Mouse (Mus musculus): Measurements from ENCODE around the gene Six4. TPM values are rescaled to one million over a fixed set of nuclear protein-coding genes. Genes with fewer than 3 reads are reported as not detected.
"Not testable (repeated sequence)": the region's sequence is repeated elsewhere in the genome, so short reads cannot be mapped to it uniquely, and the experiment has no call there.

Gene Six4
- polyA plus RNA-seq, 1 experiment from 2014 or later = 0.41 TPM

GRCm38 (mm10) chr12:73096177-73096576 lies 17.1 kb downstream of the Six4 start:
- not testable (repeated sequence) for H3K9me3 ChIP-seq (ENCODE audit: control insufficient read depth, low read length); ATAC-seq (ENCODE audit: low FRiP score, low TSS enrichment); H3K27ac ChIP-seq (replicated peaks; ENCODE audit: low read depth, low read length); H3K4me3 ChIP-seq (replicated peaks; ENCODE audit: low read depth, low read length); H3K36me3 ChIP-seq (ENCODE audit: control insufficient read depth, insufficient read depth, low read length); H3K27me3 ChIP-seq (ENCODE audit: control insufficient read depth, insufficient read depth, low read length); H3K4me1 ChIP-seq (ENCODE audit: control insufficient read depth, insufficient read depth, low read length); H3K4me2 ChIP-seq (ENCODE audit: low read length); H3K9ac ChIP-seq (replicated peaks; ENCODE audit: low read length); DNase-seq
- 88% methylated on average over 5 of the region's 5 CpGs for WGBS

GRCm38 (mm10) chr12:73094605-73095004 lies 18.7 kb downstream of the Six4 start:
- no peak for DNase-seq
- no peaks in the 10 kb centered on the region for H3K4me1 ChIP-seq (ENCODE audit: control insufficient read depth, insufficient read depth, low read length)
- no peak overlapping the region for H3K27ac ChIP-seq (replicated peaks; ENCODE audit: low read depth, low read length)
- no peak overlapping the region for H3K4me2 ChIP-seq (ENCODE audit: low read length)
- H3K27me3 ChIP-seq (ENCODE audit: control insufficient read depth, insufficient read depth, low read length) = no peaks in the 10 kb centered on the region
- no peak overlapping the region for H3K9ac ChIP-seq (replicated peaks; ENCODE audit: low read length)
- no peak overlapping the region for H3K4me3 ChIP-seq (replicated peaks; ENCODE audit: low read depth, low read length)
- H3K9me3 ChIP-seq (ENCODE audit: control insufficient read depth, low read length) = no peaks in the 10 kb centered on the region
- H3K36me3 ChIP-seq (ENCODE audit: control insufficient read depth, insufficient read depth, low read length) = no peaks in the 10 kb centered on the region
- no peak for ATAC-seq (ENCODE audit: low FRiP score, low TSS enrichment)
- WGBS = 45% methylated on average over 2 of the region's 2 CpGs

- no peak for ATAC-seq (ENCODE audit: low FRiP score, low TSS enrichment)
- Histone ChIP-seq H3K4me3 (replicated peaks; ENCODE audit: low read depth, low read length) (no peak overlapping the region), H3K4me1 (ENCODE audit: control insufficient read depth, insufficient read depth, low read length) (no peaks in the 10 kb centered on the region), H3K27ac (replicated peaks; ENCODE audit: low read depth, low read length) (no peak overlapping the region), H3K9me3 (ENCODE audit: control insufficient read depth, low read length) (no peaks in the 10 kb centered on the region), H3K36me3 (ENCODE audit: control insufficient read depth, insufficient read depth, low read length) (no peaks in the 10 kb centered on the region), H3K4me2 (ENCODE audit: low read length) (no peak overlapping the region), H3K9ac (replicated peaks; ENCODE audit: low read length) (no peak overlapping the region), H3K27me3 (ENCODE audit: control insufficient read depth, insufficient read depth, low read length) (no peaks in the 10 kb centered on the region)
- WGBS = 80% methylated on average over 2 of the region's 2 CpGs
- no peak for DNase-seq
These were observed 19.1 kb downstream of the Six4 start for GRCm38 (mm10) chr12:73094189-73094588.

GRCm38 (mm10) chr12:73090672-73091335 lies 22.5 kb downstream of the Six4 start:
- ATAC-seq (ENCODE audit: low FRiP score, low TSS enrichment) = no peak
- Histone ChIP-seq H3K4me2 (ENCODE audit: low read length) (no peak overlapping the region), H3K9ac (replicated peaks; ENCODE audit: low read length) (no peak overlapping the region), H3K4me3 (replicated peaks; ENCODE audit: low read depth, low read length) (no peak overlapping the region), H3K9me3 (ENCODE audit: control insufficient read depth, low read length) (no peaks in the 10 kb centered on the region), H3K27ac (replicated peaks; ENCODE audit: low read depth, low read length) (no peak overlapping the region), H3K4me1 (ENCODE audit: control insufficient read depth, insufficient read depth, low read length) (no peaks in the 10 kb centered on the region), H3K36me3 (ENCODE audit: control insufficient read depth, insufficient read depth, low read length) (no peaks in the 10 kb centered on the region), H3K27me3 (ENCODE audit: control insufficient read depth, insufficient read depth, low read length) (no peaks in the 10 kb centered on the region)
- 83% methylated on average over 7 of the region's 7 CpGs for WGBS
- DNase-seq = no peak

GRCm38 (mm10) chr12:73088911-73089310 lies 24.3 kb downstream of the Six4 start:
- ATAC-seq (ENCODE audit: low FRiP score, low TSS enrichment) (no peak), DNase-seq (no peak)
- H3K4me3 ChIP-seq (replicated peaks; ENCODE audit: low read depth, low read length) = no peak overlapping the region
- H3K4me1 ChIP-seq (ENCODE audit: control insufficient read depth, insufficient read depth, low read length) = no peaks in the 10 kb centered on the region
- no peaks in the 10 kb centered on the region for H3K9me3 ChIP-seq (ENCODE audit: control insufficient read depth, low read length)
- no peak overlapping the region for H3K9ac ChIP-seq (replicated peaks; ENCODE audit: low read length)
- no peaks in the 10 kb centered on the region for H3K27me3 ChIP-seq (ENCODE audit: control insufficient read depth, insufficient read depth, low read length)
- no peak overlapping the region for H3K4me2 ChIP-seq (ENCODE audit: low read length)
- no peak overlapping the region for H3K27ac ChIP-seq (replicated peaks; ENCODE audit: low read depth, low read length)
- H3K36me3 ChIP-seq (ENCODE audit: control insufficient read depth, insufficient read depth, low read length) = no peaks in the 10 kb centered on the region
- 61% methylated on average over 4 of the region's 5 CpGs for WGBS

GRCm38 (mm10) chr12:73088500-73088899 lies 24.8 kb downstream of the Six4 start:
- no peak overlapping the region for H3K4me3 ChIP-seq (replicated peaks; ENCODE audit: low read depth, low read length)
- H3K36me3 ChIP-seq (ENCODE audit: control insufficient read depth, insufficient read depth, low read length) = no peaks in the 10 kb centered on the region
- no peaks in the 10 kb centered on the region for H3K4me1 ChIP-seq (ENCODE audit: control insufficient read depth, insufficient read depth, low read length)
- no peak overlapping the region for H3K4me2 ChIP-seq (ENCODE audit: low read length)
- no peaks in the 10 kb centered on the region for H3K9me3 ChIP-seq (ENCODE audit: control insufficient read depth, low read length)
- ATAC-seq (ENCODE audit: low FRiP score, low TSS enrichment) (no peak), DNase-seq (no peak)
- H3K27me3 ChIP-seq (ENCODE audit: control insufficient read depth, insufficient read depth, low read length) = no peaks in the 10 kb centered on the region
- 84% methylated on average over 5 of the region's 5 CpGs for WGBS
- no peak overlapping the region for H3K27ac ChIP-seq (replicated peaks; ENCODE audit: low read depth, low read length)
- H3K9ac ChIP-seq (replicated peaks; ENCODE audit: low read length) = no peak overlapping the region

GRCm38 (mm10) chr12:73087086-73087485 lies 26.2 kb downstream of the Six4 start:
- Histone ChIP-seq H3K27ac (replicated peaks; ENCODE audit: low read depth, low read length) (no peak overlapping the region), H3K9ac (replicated peaks; ENCODE audit: low read length) (no peak overlapping the region), H3K36me3 (ENCODE audit: control insufficient read depth, insufficient read depth, low read length) (no peaks in the 10 kb centered on the region), H3K4me1 (ENCODE audit: control insufficient read depth, insufficient read depth, low read length) (no peaks in the 10 kb centered on the region), H3K9me3 (ENCODE audit: control insufficient read depth, low read length) (no peaks in the 10 kb centered on the region), H3K27me3 (ENCODE audit: control insufficient read depth, insufficient read depth, low read length) (no peaks in the 10 kb centered on the region), H3K4me2 (ENCODE audit: low read length) (no peak overlapping the region), H3K4me3 (replicated peaks; ENCODE audit: low read depth, low read length) (no peak overlapping the region)
- no peak for ATAC-seq (ENCODE audit: low FRiP score, low TSS enrichment)
- WGBS = 90% methylated on average over 7 of the region's 7 CpGs
- no peak for DNase-seq

- no peak for DNase-seq
- no peak for ATAC-seq (ENCODE audit: low FRiP score, low TSS enrichment)
- 19% methylated on average over 11 of the region's 11 CpGs for WGBS
- no peaks in the 10 kb centered on the region for H3K27me3 ChIP-seq (ENCODE audit: control insufficient read depth, insufficient read depth, low read length)
- no peak overlapping the region for H3K9ac ChIP-seq (replicated peaks; ENCODE audit: low read length)
- H3K36me3 ChIP-seq (ENCODE audit: control insufficient read depth, insufficient read depth, low read length) = no peaks in the 10 kb centered on the region
- H3K4me1 ChIP-seq (ENCODE audit: control insufficient read depth, insufficient read depth, low read length) = no peaks in the 10 kb centered on the region
- H3K27ac ChIP-seq (replicated peaks; ENCODE audit: low read depth, low read length) = no peak overlapping the region
- no peaks in the 10 kb centered on the region for H3K9me3 ChIP-seq (ENCODE audit: control insufficient read depth, low read length)
- no peak overlapping the region for H3K4me3 ChIP-seq (replicated peaks; ENCODE audit: low read depth, low read length)
- H3K4me2 ChIP-seq (ENCODE audit: low read length) = no peak overlapping the region
These were observed 27.3 kb downstream of the Six4 start for GRCm38 (mm10) chr12:73085739-73086630.

- 85% methylated on average over 4 of the region's 4 CpGs for WGBS
- no peak for ATAC-seq (ENCODE audit: low FRiP score, low TSS enrichment)
- Histone ChIP-seq H3K9ac (replicated peaks; ENCODE audit: low read length) (no peak overlapping the region), H3K9me3 (ENCODE audit: control insufficient read depth, low read length) (no peaks in the 10 kb centered on the region), H3K4me2 (ENCODE audit: low read length) (no peak overlapping the region), H3K36me3 (ENCODE audit: control insufficient read depth, insufficient read depth, low read length) (no peaks in the 10 kb centered on the region), H3K27me3 (ENCODE audit: control insufficient read depth, insufficient read depth, low read length) (no peaks in the 10 kb centered on the region), H3K4me3 (replicated peaks; ENCODE audit: low read depth, low read length) (no peak overlapping the region), H3K4me1 (ENCODE audit: control insufficient read depth, insufficient read depth, low read length) (no peaks in the 10 kb centered on the region), H3K27ac (replicated peaks; ENCODE audit: low read depth, low read length) (no peak overlapping the region)
- DNase-seq = no peak
These were observed 29.5 kb downstream of the Six4 start for GRCm38 (mm10) chr12:73083773-73084172.
